Mouse (Mus musculus): ENCODE results near the gene Klhdc7b. TPM values are rescaled to one million over a fixed set of nuclear protein-coding genes. Genes with fewer than 3 reads are reported as not detected.
A peak's percentile ranks its signal among the peaks of the same experiment; 100 is the strongest.
"Not testable (repeated sequence)": the region's sequence is repeated elsewhere in the genome, so short reads cannot be mapped to it uniquely, and the experiment has no call there.

Gene Klhdc7b
- polyA plus RNA-seq, 1 experiment from 2014 or later = not detected

GRCm38 (mm10) chr15:89410118-89410517 lies 25.4 kb downstream of the Klhdc7b start, which contains the start of gene Syce3:
Gene Syce3 (minus strand): TSS chr15:89410503.
- peaks cover 12% of the 10 kb centered on the region for H3K9me3 ChIP-seq
- no peak for DNase-seq (ENCODE audit: low spot score)
- H3K4me1 ChIP-seq = no peaks in the 10 kb centered on the region
- no peak within 1 kb of the TSS for H3K4me3 ChIP-seq
- 87% methylated on average over 24 of the region's 24 CpGs for WGBS
- no peaks in the 10 kb centered on the region for H3K36me3 ChIP-seq (replicated peaks)
- no peak within 1 kb of the TSS for H3K27ac ChIP-seq (replicated peaks)
- no peaks in the 10 kb centered on the region for H3K27me3 ChIP-seq (replicated peaks; ENCODE audit: low read depth, poor library complexity, severe bottlenecking)

DNA sequence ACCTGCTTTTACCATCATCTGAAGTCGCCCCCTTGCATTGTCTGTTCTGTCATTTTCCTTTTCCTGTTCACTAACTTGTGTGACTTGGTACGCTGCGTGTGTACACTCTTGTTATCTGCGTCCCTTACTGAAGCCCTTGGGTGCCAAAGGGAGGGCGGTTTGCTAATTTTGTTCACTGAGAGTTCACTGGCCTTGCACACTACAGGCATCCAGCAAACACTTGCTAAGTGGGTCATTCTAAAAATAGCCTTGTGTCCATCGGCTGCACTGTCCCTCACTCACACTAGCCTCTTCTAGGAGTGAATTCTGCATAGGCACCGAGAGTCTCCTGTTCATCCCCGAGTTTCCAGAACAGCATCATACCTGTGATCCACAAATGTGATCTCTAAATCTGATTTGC lies 30.6 kb downstream of the Klhdc7b start:
- DNase-seq (ENCODE audit: low spot score) = no peak

DNA sequence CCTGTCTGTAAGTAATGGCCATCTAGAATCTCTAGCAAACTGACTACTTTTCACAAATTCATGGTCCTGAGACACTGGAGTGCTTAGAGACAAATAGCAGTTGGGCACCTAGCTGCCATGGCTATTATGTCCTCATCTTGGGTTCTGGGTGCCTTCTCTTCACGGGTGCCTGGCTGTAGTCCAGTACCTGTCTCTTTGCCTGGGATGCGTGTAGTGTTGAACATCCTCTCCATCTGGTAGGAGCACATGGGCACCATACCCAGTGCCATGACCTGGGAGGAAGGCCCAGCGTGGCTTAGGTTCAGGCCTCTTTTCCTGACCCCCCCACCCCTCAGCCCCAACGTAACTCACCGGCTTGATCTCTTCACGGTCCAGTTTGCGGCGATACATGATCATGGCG lies 37.2 kb downstream of the Klhdc7b start:
- H3K36me3 ChIP-seq (replicated peaks) = peaks cover 64% of the 10 kb centered on the region
- WGBS = 93% methylated on average over 9 of the region's 9 CpGs
- H3K4me3 ChIP-seq = no peak overlapping the region
- H3K27me3 ChIP-seq (replicated peaks; ENCODE audit: low read depth, poor library complexity, severe bottlenecking) = no peaks in the 10 kb centered on the region
- H3K9me3 ChIP-seq = no peaks in the 10 kb centered on the region
- H3K4me1 ChIP-seq = peaks cover 16% of the 10 kb centered on the region
- H3K27ac ChIP-seq (replicated peaks) = no peak overlapping the region
- no peak for DNase-seq (ENCODE audit: low spot score)

More for the DNA sequence above, 30.6 kb downstream of the Klhdc7b start:
- WGBS = 88% methylated on average over 8 of the region's 8 CpGs
- Histone ChIP-seq H3K9me3 (no peaks in the 10 kb centered on the region), H3K27me3 (replicated peaks; ENCODE audit: low read depth, poor library complexity, severe bottlenecking) (no peaks in the 10 kb centered on the region), H3K4me1 (no peaks in the 10 kb centered on the region), H3K4me3 (no peak overlapping the region), H3K27ac (replicated peaks) (no peak overlapping the region), H3K36me3 (replicated peaks) (peaks cover 35% of the 10 kb centered on the region)

GRCm38 (mm10) chr15:89424621-89425020 lies 39.9 kb downstream of the Klhdc7b start:
- DNase-seq (ENCODE audit: low spot score) = no peak
- peaks cover 53% of the 10 kb centered on the region for H3K36me3 ChIP-seq (replicated peaks)
- 87% methylated on average over 8 of the region's 8 CpGs for WGBS
- H3K9me3 ChIP-seq = no peaks in the 10 kb centered on the region
- peaks cover 30% of the 10 kb centered on the region for H3K4me1 ChIP-seq
- H3K27ac ChIP-seq (replicated peaks) = no peak overlapping the region
- no peaks in the 10 kb centered on the region for H3K27me3 ChIP-seq (replicated peaks; ENCODE audit: low read depth, poor library complexity, severe bottlenecking)
- H3K4me3 ChIP-seq = no peak overlapping the region

DNA sequence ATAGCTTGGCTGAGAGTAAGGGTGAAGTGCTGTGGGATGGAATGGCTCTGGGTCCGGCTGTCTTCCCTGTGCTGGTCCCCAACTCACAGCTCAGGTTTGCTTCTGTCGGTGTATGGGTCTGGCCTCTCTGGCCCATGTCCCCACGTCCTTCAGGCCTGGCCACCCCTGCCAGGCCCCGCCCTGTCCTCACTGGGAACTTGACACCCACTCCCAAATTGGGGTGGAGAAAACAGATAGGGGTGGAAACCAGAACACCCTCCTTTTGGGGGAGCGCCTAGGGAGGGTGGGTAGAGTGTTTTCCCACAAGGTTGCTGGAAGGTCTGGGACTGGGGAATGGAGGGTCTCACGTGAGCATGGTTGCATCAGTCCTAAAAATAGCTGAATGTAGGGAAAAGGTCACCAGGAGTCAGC lies 41.0 kb downstream of the Klhdc7b start, which contains the start of gene Cpt1b:
Cpt1b (minus strand) TSS at position 153 of the 411 bp plus-strand sequence.
- Histone ChIP-seq H3K27ac (replicated peaks) (no peak within 1 kb of the TSS; the same call in 1 of the 2 replicates), H3K36me3 (replicated peaks) (peaks cover 42% of the 10 kb centered on the region), H3K4me1 (peaks cover 35% of the 10 kb centered on the region), H3K9me3 (no peaks in the 10 kb centered on the region), H3K4me3 (peak within 1 kb of the TSS; percentile 38), H3K27me3 (replicated peaks; ENCODE audit: low read depth, poor library complexity, severe bottlenecking) (no peaks in the 10 kb centered on the region)
- no peak for DNase-seq (ENCODE audit: low spot score)
- 23% methylated on average over 6 of the region's 6 CpGs for WGBS

DNA sequence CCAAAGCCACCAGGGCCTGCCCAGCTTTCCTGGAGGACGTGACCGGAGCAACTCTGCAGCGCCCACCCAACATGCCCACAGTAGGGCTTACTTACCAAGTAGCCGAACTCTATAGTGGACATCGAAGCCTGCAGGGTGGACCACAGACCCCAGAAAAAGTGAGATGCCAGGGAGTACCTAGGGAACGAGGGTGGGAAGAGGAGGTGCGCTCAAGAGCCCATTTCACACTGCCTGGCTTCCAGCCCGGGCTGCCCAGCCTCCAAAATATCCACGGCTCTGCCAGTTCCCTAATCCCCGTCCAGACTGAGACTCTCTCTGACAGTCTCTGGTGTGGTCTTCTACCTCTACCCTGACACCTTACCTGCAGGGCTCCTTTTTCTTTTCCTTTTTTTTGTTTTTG lies 42.0 kb downstream of the Klhdc7b start:
- no peak overlapping the region for H3K4me3 ChIP-seq
- no peak for DNase-seq (ENCODE audit: low spot score)
- no peak overlapping the region for H3K27ac ChIP-seq (replicated peaks)
- peaks cover 37% of the 10 kb centered on the region for H3K36me3 ChIP-seq (replicated peaks)
- H3K4me1 ChIP-seq = peaks cover 35% of the 10 kb centered on the region
- H3K9me3 ChIP-seq = no peaks in the 10 kb centered on the region
- H3K27me3 ChIP-seq (replicated peaks; ENCODE audit: low read depth, poor library complexity, severe bottlenecking) = no peaks in the 10 kb centered on the region
- WGBS = 93% methylated on average over 10 of the region's 10 CpGs

GRCm38 (mm10) chr15:89428136-89428790 lies 43.5 kb downstream of the Klhdc7b start:
- DNase-seq (ENCODE audit: low spot score) = no peak
- Histone ChIP-seq H3K4me1 (peaks cover 35% of the 10 kb centered on the region), H3K27me3 (replicated peaks; ENCODE audit: low read depth, poor library complexity, severe bottlenecking) (no peaks in the 10 kb centered on the region), H3K27ac (replicated peaks) (no peak overlapping the region), H3K4me3 (peak overlapping the region; percentile 77), H3K36me3 (replicated peaks) (peaks cover 30% of the 10 kb centered on the region), H3K9me3 (no peaks in the 10 kb centered on the region)
- 77% methylated on average over 19 of the region's 19 CpGs for WGBS

DNA sequence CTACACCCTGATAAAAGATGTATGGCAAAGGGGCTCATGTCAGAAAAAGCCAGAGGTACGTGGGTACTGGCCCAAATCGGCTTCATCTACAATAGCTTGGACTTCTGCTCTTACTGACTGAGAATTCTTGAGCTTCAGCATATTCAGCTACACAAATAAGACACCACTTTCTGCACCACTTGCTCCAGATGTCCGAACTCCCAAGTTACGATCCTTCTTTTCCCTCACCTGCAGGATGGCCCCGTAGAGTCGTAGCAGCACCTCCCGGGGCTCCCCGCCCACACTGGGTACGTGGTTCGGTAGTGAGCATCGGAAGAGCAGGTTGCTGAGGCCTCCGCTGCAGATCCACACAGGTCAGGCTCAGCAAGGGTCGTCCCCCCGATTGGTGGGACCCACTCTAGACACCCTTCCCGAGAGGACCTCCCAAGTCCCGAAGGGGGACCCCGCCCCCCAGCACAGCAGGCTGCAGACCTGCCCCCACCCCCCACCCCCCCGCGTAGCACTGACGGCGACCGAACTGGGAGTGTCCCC lies 44.2 kb downstream of the Klhdc7b start:
- Histone ChIP-seq H3K4me1 (peaks cover 35% of the 10 kb centered on the region), H3K36me3 (replicated peaks) (peaks cover 29% of the 10 kb centered on the region), H3K27me3 (replicated peaks; ENCODE audit: low read depth, poor library complexity, severe bottlenecking) (no peaks in the 10 kb centered on the region), H3K27ac (replicated peaks) (peak overlapping the region; percentile 93), H3K4me3 (peak overlapping the region; percentile 77), H3K9me3 (no peaks in the 10 kb centered on the region)
- WGBS = 6% methylated on average over 22 of the region's 22 CpGs
- no peak for DNase-seq (ENCODE audit: low spot score)

DNA sequence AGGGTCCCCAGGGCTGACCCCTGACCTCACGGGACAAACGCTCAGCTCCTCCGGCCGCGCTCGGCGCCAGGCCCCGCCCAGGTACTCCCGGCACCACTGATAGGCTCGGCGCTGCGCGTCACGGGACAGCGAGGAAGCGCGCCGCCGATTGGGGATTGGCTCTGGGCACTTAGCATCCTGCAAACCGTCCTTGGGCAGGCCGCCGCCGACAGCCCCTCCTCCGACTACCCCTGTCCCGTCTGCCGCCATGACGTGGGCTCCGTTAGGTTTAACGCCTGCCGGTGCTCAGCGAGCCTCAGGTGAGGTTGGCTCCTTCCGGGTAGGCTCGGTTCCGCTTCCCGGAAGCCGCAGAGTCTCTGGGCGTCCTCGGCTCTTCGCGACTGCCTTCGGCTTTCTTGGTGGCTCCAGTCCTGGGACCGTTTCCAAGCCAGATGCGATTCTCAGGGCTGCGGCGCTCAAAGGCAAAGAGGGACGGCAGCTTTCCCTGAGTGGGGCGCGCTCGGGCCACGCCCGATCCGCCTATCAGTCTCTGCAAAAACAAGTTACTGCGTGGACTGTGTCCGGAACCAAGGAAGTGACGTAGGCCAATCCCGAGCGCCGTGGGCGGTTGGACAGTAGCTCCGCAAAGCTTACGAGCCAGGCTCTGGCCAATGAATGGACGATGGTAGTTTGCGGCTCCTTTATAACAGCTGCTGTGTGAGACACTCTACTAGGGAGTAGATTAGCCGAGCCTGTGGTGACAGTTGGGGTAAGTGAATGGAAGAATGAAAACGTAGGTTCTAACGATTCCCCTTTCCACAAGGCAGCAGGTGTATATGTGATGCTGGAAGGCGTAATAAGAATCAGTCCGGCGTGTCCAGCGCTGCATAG lies 44.9 kb downstream of the Klhdc7b start, which contains the start of the genes C730034F03Rik, Gm44502 and Chkb:
C730034F03Rik (plus strand) TSS at position 238 of the 870 bp plus-strand sequence.
Gm44502 (minus strand) TSS at position 345 of the 870 bp plus-strand sequence.
Chkb (minus strand) TSS at position 557 of the 870 bp plus-strand sequence.
- peaks cover 35% of the 10 kb centered on the region for H3K4me1 ChIP-seq
- H3K9me3 ChIP-seq = no peaks in the 10 kb centered on the region
- under 1% methylated on average over 70 of the region's 70 CpGs for WGBS
- peak within 1 kb of the TSS; percentile 93 for H3K27ac ChIP-seq (replicated peaks)
- peak within 1 kb of the TSS; percentile 77 for H3K4me3 ChIP-seq
- peaks cover 25% of the 10 kb centered on the region for H3K36me3 ChIP-seq (replicated peaks)
- peak; percentile 94 for DNase-seq (ENCODE audit: low spot score)
- H3K27me3 ChIP-seq (replicated peaks; ENCODE audit: low read depth, poor library complexity, severe bottlenecking) = no peaks in the 10 kb centered on the region

DNA sequence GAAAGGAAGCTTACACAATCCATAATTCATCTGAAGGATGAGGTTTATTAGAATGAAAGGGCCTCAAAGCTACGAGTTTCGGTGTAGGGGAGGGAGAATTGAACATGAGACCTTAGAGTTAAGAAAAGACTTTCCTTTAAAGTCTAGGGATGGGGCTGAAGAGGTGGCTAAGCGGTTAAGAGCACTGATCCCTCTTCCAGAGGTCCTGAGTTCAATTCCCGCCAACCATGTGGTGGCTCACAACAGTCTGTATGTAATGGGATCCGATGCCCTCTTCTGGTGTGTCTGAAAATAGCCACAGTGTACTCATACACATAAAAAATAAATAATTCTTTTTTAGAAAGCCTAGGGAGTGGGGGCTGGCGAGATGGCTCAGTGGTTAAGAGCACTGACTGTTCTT lies 45.6 kb downstream of the Klhdc7b start:
- Histone ChIP-seq H3K27ac (replicated peaks) (peak overlapping the region; percentile 93), H3K36me3 (replicated peaks) (peaks cover 25% of the 10 kb centered on the region), H3K4me1 (peaks cover 30% of the 10 kb centered on the region), H3K27me3 (replicated peaks; ENCODE audit: low read depth, poor library complexity, severe bottlenecking) (no peaks in the 10 kb centered on the region), H3K4me3 (peak overlapping the region; percentile 77), H3K9me3 (no peaks in the 10 kb centered on the region)
- WGBS = 50% methylated on average over 6 of the region's 6 CpGs
- no peak for DNase-seq (ENCODE audit: low spot score)

DNA sequence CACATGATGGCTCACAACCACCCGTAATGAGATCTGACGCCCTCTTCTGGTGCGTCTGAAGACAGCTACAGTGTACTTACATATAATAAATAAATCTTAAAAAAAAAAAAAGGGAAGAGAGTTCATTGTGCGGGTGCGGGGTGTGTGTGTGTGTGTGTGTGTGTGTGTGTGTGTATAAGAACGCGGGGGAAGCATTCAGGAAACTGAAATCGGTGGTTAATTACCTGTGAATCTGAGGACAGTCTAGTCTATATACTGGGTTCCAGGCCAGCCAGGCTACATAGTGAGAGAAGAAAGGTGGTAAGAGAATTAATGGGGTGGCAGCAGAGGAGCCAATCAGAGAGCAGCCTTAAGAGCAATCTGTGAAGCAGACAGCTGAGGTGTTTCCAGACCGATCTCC lies 46.1 kb downstream of the Klhdc7b start:
- H3K4me3 ChIP-seq; H3K27me3 ChIP-seq (replicated peaks; ENCODE audit: low read depth, poor library complexity, severe bottlenecking); H3K27ac ChIP-seq (replicated peaks); H3K9me3 ChIP-seq; DNase-seq (ENCODE audit: low spot score): not testable (repeated sequence)
- Histone ChIP-seq H3K4me1 (peaks cover 26% of the 10 kb centered on the region), H3K36me3 (replicated peaks) (peaks cover 25% of the 10 kb centered on the region)
- WGBS = 82% methylated on average over 9 of the region's 9 CpGs

DNA sequence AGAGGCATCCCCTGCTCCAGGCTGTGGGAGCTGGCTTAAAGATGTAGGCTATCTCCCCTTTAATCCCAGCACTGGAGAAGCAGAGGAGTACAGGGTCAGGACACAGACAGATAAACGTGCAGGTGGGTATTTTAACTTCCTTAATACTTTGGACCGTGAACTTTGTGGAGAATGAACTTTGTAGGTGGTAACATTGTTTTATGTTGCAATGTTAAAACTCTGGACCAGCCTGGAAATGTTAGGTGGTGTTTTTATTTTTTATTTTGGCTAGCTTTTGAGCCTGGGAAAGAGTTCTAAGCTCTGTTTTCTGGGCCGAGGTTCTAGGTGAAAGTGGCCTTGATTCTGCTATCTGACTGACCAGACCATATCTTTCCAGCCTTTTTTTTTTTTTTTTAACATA lies 46.6 kb downstream of the Klhdc7b start:
- DNase-seq (ENCODE audit: low spot score) = no peak
- WGBS = 90% methylated on average over 3 of the region's 3 CpGs
- no peaks in the 10 kb centered on the region for H3K27me3 ChIP-seq (replicated peaks; ENCODE audit: low read depth, poor library complexity, severe bottlenecking)

More for the DNA sequence above, 46.6 kb downstream of the Klhdc7b start:
- H3K4me3 ChIP-seq = no peak overlapping the region
- H3K27ac ChIP-seq (replicated peaks) = no peak overlapping the region
- H3K36me3 ChIP-seq (replicated peaks) = peaks cover 20% of the 10 kb centered on the region
- no peaks in the 10 kb centered on the region for H3K9me3 ChIP-seq
- peaks cover 21% of the 10 kb centered on the region for H3K4me1 ChIP-seq
